Mouse (Mus musculus) CH12.LX (cell line): ENCODE data around the gene Eya2. TPM values are rescaled to one million over a fixed set of nuclear protein-coding genes. Genes with fewer than 3 reads are reported as not detected.

ENCODE experiments used
- DNase-seq: peaks from one replicate; pipeline ENCODE4 v3.0.0-alpha.2; 2013; ENCODE audit errors: extremely low read depth
- H3K27ac ChIP-seq: 2 replicates; pipeline ENCODE4 v1.5.1; 2012; ENCODE audit warnings: low read depth, mild to moderate bottlenecking, control low read depth, moderate library complexity; ENCODE audit not compliant: insufficient read depth
- H3K27me3 ChIP-seq: replicated peaks from 2 replicates; pipeline ENCODE3; 2012; ENCODE audit warnings: inconsistent platforms
- H3K36me3 ChIP-seq, 2 experiments: replicated peaks in 1 of 2; 2 replicates each; pipeline versions ENCODE3 to v1.6.1; 2012; ENCODE audit warnings: inconsistent platforms in 1 of 2, low read length in 1 of 2, mild to moderate bottlenecking in 1 of 2, mixed read lengths in 1 of 2, moderate library complexity in 1 of 2; ENCODE audit not compliant: control insufficient read depth in 1 of 2, insufficient read depth in 1 of 2
- H3K4me1 ChIP-seq, 2 experiments: 2 replicates each; pipeline ENCODE4 v1.6.1; 2012; ENCODE audit warnings: inconsistent platforms in 1 of 2, moderate library complexity in 1 of 2; ENCODE audit not compliant: insufficient read depth in 2 of 2, control insufficient read depth in 1 of 2
- H3K4me2 ChIP-seq: 2 replicates; pipeline ENCODE4 v1.6.1; 2012; ENCODE audit warnings: low read depth, mild to moderate bottlenecking, control low read depth; ENCODE audit not compliant: poor library complexity, insufficient read depth, severe bottlenecking
- H3K4me3 ChIP-seq, 3 experiments: fragments of 150-350 bp in 1 of 3; sonication (generic) in 1 of 3; replicated peaks in 1 of 3; 2 replicates each; pipeline versions ENCODE3 to v1.5.1; 2011 to 2012; ENCODE audit warnings: low read depth in 2 of 3, low read length in 2 of 3, mild to moderate bottlenecking in 2 of 3, moderate library complexity in 2 of 3, control low read depth in 1 of 3, improper control_type of control experiment in 1 of 3, inconsistent platforms in 1 of 3, mixed read lengths in 1 of 3; ENCODE audit not compliant: poor library complexity in 1 of 3
- H3K79me2 ChIP-seq: replicated peaks from 2 replicates; pipeline ENCODE4 v1.6.1; 2012; ENCODE audit warnings: mild to moderate bottlenecking, moderate library complexity; ENCODE audit not compliant: control insufficient read depth, poor library complexity, insufficient read depth, severe bottlenecking; ENCODE audit errors: extremely low read depth
- H3K9ac ChIP-seq: 2 replicates; pipeline ENCODE4 v1.6.1; 2012; ENCODE audit warnings: low read depth, mild to moderate bottlenecking, control low read depth, moderate library complexity; ENCODE audit not compliant: insufficient read depth
- H3K9me3 ChIP-seq: replicated peaks from 2 replicates; pipeline ENCODE3; 2012; ENCODE audit warnings: low read length, inconsistent platforms, mixed read lengths
- BHLHE40 ChIP-seq: IDR thresholded peaks from 2 replicates; pipeline ENCODE4 v1.6.1; 2011; ENCODE audit warnings: mild to moderate bottlenecking, low read depth, low read length, improper control_type of control experiment
- CHD1 ChIP-seq: IDR thresholded peaks from 2 replicates; pipeline ENCODE4 v1.6.1; 2012; ENCODE audit warnings: low read depth, low read length, improper control_type of control experiment, inconsistent platforms
- CHD2 ChIP-seq: IDR thresholded peaks from 2 replicates; pipeline ENCODE4 v1.6.1; 2011; ENCODE audit warnings: low read length, improper control_type of control experiment
- CTCF ChIP-seq, 2 experiments: IDR thresholded peaks in 1 of 2; conservative IDR thresholded peaks in 1 of 2; 2 replicates each; pipeline ENCODE4 v1.5.1; 2011 to 2012; ENCODE audit warnings: low read depth in 2 of 2, low read length in 2 of 2, improper control_type of control experiment in 1 of 2, inconsistent platforms in 1 of 2, mild to moderate bottlenecking in 1 of 2, moderate library complexity in 1 of 2
- ELF1 ChIP-seq: IDR thresholded peaks from 2 replicates; pipeline ENCODE4 v1.6.1; 2014; ENCODE audit warnings: low read depth, mild to moderate bottlenecking, inconsistent platforms, low read length, improper control_type of control experiment
- EP300 ChIP-seq: IDR thresholded peaks from 2 replicates; pipeline ENCODE4 v1.6.1; 2011; ENCODE audit warnings: low read length, improper control_type of control experiment
- GABPA ChIP-seq: IDR thresholded peaks from 2 replicates; pipeline ENCODE4 v1.6.1; 2012; ENCODE audit warnings: low read depth, low read length, improper control_type of control experiment, inconsistent platforms; ENCODE audit not compliant: insufficient replicate concordance
- KAT2A ChIP-seq: IDR thresholded peaks from 2 replicates; pipeline ENCODE4 v1.6.1; 2012; ENCODE audit warnings: low read length, improper control_type of control experiment, inconsistent platforms; ENCODE audit not compliant: insufficient replicate concordance
- MAFK ChIP-seq: IDR thresholded peaks from 2 replicates; pipeline ENCODE4 v1.6.1; 2011; ENCODE audit warnings: low read length, improper control_type of control experiment; ENCODE audit not compliant: insufficient replicate concordance
- MXI1 ChIP-seq: IDR thresholded peaks from 2 replicates; pipeline ENCODE4 v1.6.1; 2011; ENCODE audit warnings: mild to moderate bottlenecking, low read depth, low read length, improper control_type of control experiment
- NRF1 ChIP-seq: IDR thresholded peaks from 2 replicates; pipeline ENCODE4 v1.6.1; 2014; ENCODE audit warnings: low read depth, mild to moderate bottlenecking, inconsistent platforms, low read length, improper control_type of control experiment, moderate library complexity
- POLR2A ChIP-seq: IDR thresholded peaks from 2 replicates; pipeline ENCODE4 v1.6.1; 2011; ENCODE audit warnings: low read depth, mild to moderate bottlenecking, improper control_type of control experiment, low read length
- RAD21 ChIP-seq: IDR thresholded peaks from 2 replicates; pipeline ENCODE4 v1.6.1; 2011; ENCODE audit warnings: low read depth, mild to moderate bottlenecking, low read length, improper control_type of control experiment, moderate library complexity
- RCOR1 ChIP-seq: conservative IDR thresholded peaks from 2 replicates; pipeline ENCODE4 v1.6.1; 2012; ENCODE audit warnings: low read depth, mild to moderate bottlenecking, inconsistent platforms, low read length, improper control_type of control experiment
- SIN3A ChIP-seq: IDR thresholded peaks from 2 replicates; pipeline ENCODE4 v1.6.1; 2012; ENCODE audit warnings: low read length, improper control_type of control experiment, inconsistent platforms
- SMC3 ChIP-seq: IDR thresholded peaks from 2 replicates; pipeline ENCODE4 v1.6.1; 2011; ENCODE audit warnings: low read depth, low read length, improper control_type of control experiment
- UBTF ChIP-seq: IDR thresholded peaks from 2 replicates; pipeline ENCODE4 v1.6.1; 2012; ENCODE audit warnings: low read depth, mild to moderate bottlenecking, inconsistent platforms, low read length, improper control_type of control experiment, moderate library complexity
- USF1 ChIP-seq: IDR thresholded peaks from 2 replicates; pipeline ENCODE4 v1.6.1; 2014; ENCODE audit warnings: low read depth, mild to moderate bottlenecking, inconsistent platforms, low read length, improper control_type of control experiment
- USF2 ChIP-seq: conservative IDR thresholded peaks from 2 replicates; pipeline ENCODE4 v1.6.1; 2011; ENCODE audit warnings: low read depth, low read length, improper control_type of control experiment
- ZC3H11A ChIP-seq: IDR thresholded peaks from 2 replicates; pipeline ENCODE4 v1.6.1; 2012; ENCODE audit warnings: low read depth, mild to moderate bottlenecking, inconsistent platforms, low read length, improper control_type of control experiment
- ZKSCAN1 ChIP-seq: IDR thresholded peaks from 2 replicates; pipeline ENCODE4 v1.6.1; 2012; ENCODE audit warnings: low read depth, inconsistent platforms, low read length, improper control_type of control experiment, borderline replicate concordance
- ZMIZ1 ChIP-seq: IDR thresholded peaks from 2 replicates; pipeline ENCODE4 v1.6.1; 2012; ENCODE audit warnings: low read depth, mild to moderate bottlenecking, inconsistent platforms, low read length, improper control_type of control experiment
- ZNF384 ChIP-seq: IDR thresholded peaks from 2 replicates; pipeline ENCODE4 v1.6.1; 2012; ENCODE audit warnings: low read depth, low read length, improper control_type of control experiment, inconsistent platforms
- dilution Hi-C: fragments of 300-500 bp; cut with MboI; formaldehyde crosslinking; loops from 2 replicates; pipeline ENCODE4 v1.14.3; 2020; ENCODE audit warnings: low sequenced_read_pairs; ENCODE audit not compliant: extremely low pct_unique_long_range_greater_than_20kb, extremely low pct_ligation_motif_present
- in situ Hi-C: fragments of 300-500 bp; cut with MboI; formaldehyde crosslinking; loops from 3 replicates; pipeline ENCODE4 v1.14.3; 2019; ENCODE audit warnings: low sequenced_read_pairs, low pct_ligation_motif_present, low pct_unique_long_range_greater_than_20kb, mixed read lengths
- polyA plus RNA-seq: library from polyadenylated mRNA; unstranded; fragments of >175 nt; gene quantifications from 2 replicates; pipeline ENCODE4 v1.2.1, GENCODE M21; 2012; ENCODE audit warnings: low read depth; ENCODE audit not compliant: insufficient read length
- total RNA-seq, 2 experiments: library from RNA; depleted of rRNA; stranded (reverse); fragments of 300-350 nt in 1 of 2; fragments of >200 nt in 1 of 2; gene quantifications; 2 replicates each; pipeline ENCODE4 v1.2.3; 2012 to 2014

Eya2 gene
- total and polyA plus RNA-seq, 3 experiments = not detected

- H3K9ac ChIP-seq = no peak overlapping the region
- H3K9me3 ChIP-seq = no peaks in the 10 kb centered on the region
- in situ Hi-C loops (no loop called here), dilution Hi-C loops (no loop called here)
- peaks cover 7% of the 10 kb centered on the region; the same call in 1 of the 2 replicates for H3K79me2 ChIP-seq
- H3K27me3 ChIP-seq = no peaks in the 10 kb centered on the region
- peak; percentile 23; the same call in 1 of the 2 replicates for TF ChIP-seq POLR2A
- TF ChIP-seq USF1 = no peak
- peaks cover 85 to 92% of the 10 kb centered on the region in 2 experiments for H3K36me3 ChIP-seq
- DNase-seq = no peak
- peaks cover 8 to 67% of the 10 kb centered on the region in 2 experiments for H3K4me1 ChIP-seq
- no peak overlapping the region for H3K4me3 ChIP-seq
- no peak overlapping the region for H3K4me2 ChIP-seq
- no peak overlapping the region for H3K27ac ChIP-seq
Observed at GRCm38 (mm10) chr2:165817437-165817836, 222.6 kb downstream of the Eya2 start.

GRCm38 (mm10) chr2:165818570-165818969 lies 223.7 kb downstream of the Eya2 start:
- peaks cover 9% of the 10 kb centered on the region; the same call in 1 of the 2 replicates for H3K79me2 ChIP-seq
- H3K4me2 ChIP-seq = no peak overlapping the region
- no peak for DNase-seq
- TF ChIP-seq CHD2 = no peak
- no peak for TF ChIP-seq RAD21
- no peak for TF ChIP-seq SMC3
- no peak for TF ChIP-seq UBTF
- no peak for TF ChIP-seq CHD1
- no peak for TF ChIP-seq ZC3H11A
- TF ChIP-seq MXI1 = no peak
- no peak for TF ChIP-seq POLR2A
- dilution Hi-C loops = no loop called here
- no peak overlapping the region for H3K4me3 ChIP-seq
- no peak overlapping the region for H3K9ac ChIP-seq
- no peak overlapping the region for H3K27ac ChIP-seq
- no peaks in the 10 kb centered on the region for H3K9me3 ChIP-seq
- H3K27me3 ChIP-seq = no peaks in the 10 kb centered on the region
- H3K4me1 ChIP-seq = peaks cover 3 to 59% of the 10 kb centered on the region in 2 experiments
- in situ Hi-C loops = no loop called here
- peaks cover 90 to 98% of the 10 kb centered on the region in 2 experiments for H3K36me3 ChIP-seq

GRCm38 (mm10) chr2:165818985-165819948 lies 224.4 kb downstream of the Eya2 start:
- in situ Hi-C loops = no loop called here
- dilution Hi-C loops = no loop called here
- Histone ChIP-seq H3K9ac (no peak overlapping the region), H3K4me3 (no peak overlapping the region), H3K79me2 (peaks cover 14% of the 10 kb centered on the region), H3K36me3 (peaks cover 90 to 98% of the 10 kb centered on the region in 2 experiments), H3K27ac (no peak overlapping the region), H3K4me2 (no peak overlapping the region), H3K4me1 (peaks cover 0 to 52% of the 10 kb centered on the region in 2 experiments; a peak in 3 of 4 replicates), H3K9me3 (no peaks in the 10 kb centered on the region), H3K27me3 (no peaks in the 10 kb centered on the region)
- peak; percentile 67 for DNase-seq
- peak; percentile 51 for TF ChIP-seq ZC3H11A
- no peak for TF ChIP-seq USF2
- TF ChIP-seq NRF1 = no peak
- no peak for TF ChIP-seq MAFK
- peak; percentile 12; the same call in 1 of the 2 replicates for TF ChIP-seq ELF1
- no peak for TF ChIP-seq ZNF384
- no peak for TF ChIP-seq CHD1
- TF ChIP-seq GABPA = no peak
- TF ChIP-seq CTCF (conservative IDR thresholded peaks at IDR 0.05 in 1 of 2, IDR thresholded peaks at IDR 0.05 in 1 of 2; ENCODE audit: low read depth in 2 of 2, low read length in 2 of 2) = peak; percentile 90 to 91
- no peak for TF ChIP-seq KAT2A
- 0 out of 2 replicates have a peak, but pooled peaks have one; percentile 8 for TF ChIP-seq BHLHE40
- TF ChIP-seq ZMIZ1 = no peak
- peak; percentile 84 for TF ChIP-seq SMC3
- TF ChIP-seq POLR2A = no peak
- TF ChIP-seq SIN3A = peak; percentile 51; the same call in 1 of the 2 replicates
- TF ChIP-seq MXI1 = no peak
- no peak for TF ChIP-seq RCOR1
- no peak for TF ChIP-seq ZKSCAN1
- no peak for TF ChIP-seq EP300
